Mouse (Mus musculus) testis, adult 2 months (tissue): ENCODE measurements around the gene Gm20388.

Source experiments
- CTCF ChIP-seq: fragments of 200-500 bp; IDR thresholded peaks from 2 replicates; pipeline ENCODE4 v1.5.1; 2012; ENCODE audit warnings: low read depth, mild to moderate bottlenecking, inconsistent platforms, low read length, moderate library complexity; ENCODE audit not compliant: control insufficient read depth, insufficient read depth, insufficient replicate concordance
- POLR2A ChIP-seq: fragments of 200-500 bp; IDR thresholded peaks from 2 replicates; pipeline ENCODE4 v1.6.1; 2012; ENCODE audit warnings: low read depth, mild to moderate bottlenecking, inconsistent platforms, low read length, moderate library complexity; ENCODE audit not compliant: control insufficient read depth

- TF ChIP-seq POLR2A, result no peak
- TF ChIP-seq CTCF, result no peak
These were observed 3806.5 kb downstream of the Gm20388 start for GRCm38 (mm10) chr8:123717104-123717503.
